Mouse (Mus musculus) lung, embryonic 14.5 days (tissue): Measurements from ENCODE around the gene Psph. TPM values are rescaled to one million over a fixed set of nuclear protein-coding genes. Genes with fewer than 3 reads are reported as not detected.

Source experiments
- ATAC-seq: fragments of 200-750 bp; cut with Nextera tagmentation; 2 replicates; pipeline ENCODE4 v1.8.0; 2017; ENCODE audit warnings: mild to moderate bottlenecking, moderate TSS enrichment, moderate library complexity; ENCODE audit not compliant: insufficient read depth
- DNase-seq: peaks from one replicate; pipeline ENCODE4 v3.0.0-alpha.2; 2015
- H3K27ac ChIP-seq: fragments of 300-500 bp; sonication (generic); 2 replicates; pipeline ENCODE4 v1.5.1; 2014; ENCODE audit warnings: low read depth, mild to moderate bottlenecking, moderate library complexity
- H3K27me3 ChIP-seq: fragments of 300-500 bp; sonication (generic); 2 replicates; pipeline ENCODE4 v1.6.1; 2014; ENCODE audit warnings: low read length, control low read depth; ENCODE audit not compliant: insufficient read depth
- H3K36me3 ChIP-seq: fragments of 300-500 bp; sonication (generic); 2 replicates; pipeline ENCODE4 v1.6.1; 2014; ENCODE audit warnings: control low read depth; ENCODE audit not compliant: insufficient read depth
- H3K4me1 ChIP-seq: fragments of 300-500 bp; sonication (generic); 2 replicates; pipeline ENCODE4 v1.6.1; 2014; ENCODE audit warnings: antibody characterized with exemption, control low read depth; ENCODE audit not compliant: insufficient read depth
- H3K4me2 ChIP-seq: fragments of 300-500 bp; sonication (generic); 2 replicates; pipeline ENCODE4 v1.6.1; 2014; ENCODE audit warnings: mild to moderate bottlenecking
- H3K4me3 ChIP-seq: fragments of 300-500 bp; sonication (generic); 2 replicates; pipeline ENCODE4 v1.5.1; 2014; ENCODE audit warnings: low read depth, low read length
- H3K9ac ChIP-seq: fragments of 300-500 bp; sonication (generic); 2 replicates; pipeline ENCODE4 v1.6.1; 2014
- H3K9me3 ChIP-seq: fragments of 300-500 bp; sonication (generic); 2 replicates; pipeline ENCODE4 v1.6.1; 2016; ENCODE audit warnings: low read depth, low read length, control low read depth
- CTCF ChIP-seq: IDR thresholded peaks from 2 replicates; pipeline ENCODE4 v1.5.1; 2016; ENCODE audit warnings: antibody characterized with exemption, low read depth
- WGBS: fragments of 180-500 bp; shearing (Covaris S2); extraction: QIAGEN DNeasy Blood & Tissue Kit; methylation state at CpG from one replicate; pipeline ENCODE4 v1.1.7; 2014; 5-methylcytosine and 5-hydroxymethylcytosine counted together
- polyA plus RNA-seq: library from polyadenylated mRNA; unstranded; fragments of >200 nt; fragmentation: Nextera tagmentation; extraction: Ambion mirVana; gene quantifications from 2 replicates; pipeline ENCODE4 v1.2.1, GENCODE M21; 2014

Psph gene
- polyA plus RNA-seq, 1 experiment from 2014 or later = 31.4 TPM

GRCm38 (mm10) chr5:129730344-129730743, 56.9 kb downstream of the Psph start:
- WGBS = 49% methylated on average over 11 of the region's 11 CpGs
- H3K36me3 ChIP-seq = peaks cover 2% of the 10 kb centered on the region; the same call in 1 of the 2 replicates
- ATAC-seq (no peak), DNase-seq (peak; percentile 23)
- no peak overlapping the region for H3K9ac ChIP-seq
- no peaks in the 10 kb centered on the region for H3K27me3 ChIP-seq
- no peaks in the 10 kb centered on the region for H3K9me3 ChIP-seq
- no peak for TF ChIP-seq CTCF
- peak overlapping the region; percentile 48; the same call in 1 of the 2 replicates for H3K27ac ChIP-seq
- H3K4me1 ChIP-seq = peaks cover 16% of the 10 kb centered on the region
- 0 out of 2 replicates have a peak overlapping the region, but pooled peaks have one; percentile 1 for H3K4me2 ChIP-seq
- H3K4me3 ChIP-seq = no peak overlapping the region

- 15% methylated on average over 11 of the region's 11 CpGs for WGBS
- H3K27ac ChIP-seq = peak overlapping the region; percentile 48; the same call in 1 of the 2 replicates
Measured at GRCm38 (mm10) chr5:129729286-129729685, 58.0 kb downstream of the Psph start.

GRCm38 (mm10) chr5:129726784-129727183, 60.5 kb downstream of the Psph start:
- ATAC-seq (no peak), DNase-seq (no peak)
- H3K4me3 ChIP-seq = no peak overlapping the region
- H3K9ac ChIP-seq = no peak overlapping the region
- H3K9me3 ChIP-seq = no peaks in the 10 kb centered on the region
- no peak for TF ChIP-seq CTCF
- no peak overlapping the region for H3K27ac ChIP-seq
- no peaks in the 10 kb centered on the region for H3K27me3 ChIP-seq
- H3K4me1 ChIP-seq = peaks cover 16% of the 10 kb centered on the region
- H3K36me3 ChIP-seq = no peaks in the 10 kb centered on the region
- H3K4me2 ChIP-seq = no peak overlapping the region
- WGBS = 72% methylated on average over 3 of the region's 3 CpGs

More at GRCm38 (mm10) chr5:129729286-129729685, 58.0 kb downstream of the Psph start:
- peak overlapping the region; percentile 23; the same call in 1 of the 2 replicates for H3K9ac ChIP-seq
- H3K27me3 ChIP-seq = no peaks in the 10 kb centered on the region
- H3K4me3 ChIP-seq = no peak overlapping the region
- no peaks in the 10 kb centered on the region for H3K9me3 ChIP-seq
- TF ChIP-seq CTCF = no peak
- peak overlapping the region; percentile 40 for H3K4me2 ChIP-seq
- DNase-seq (peak; percentile 47), ATAC-seq (no peak)
- H3K4me1 ChIP-seq = peaks cover 16% of the 10 kb centered on the region
- no peaks in the 10 kb centered on the region for H3K36me3 ChIP-seq

- no peak for ATAC-seq
- H3K9me3 ChIP-seq = no peaks in the 10 kb centered on the region
- WGBS = 12% methylated on average over 7 of the region's 7 CpGs
- peak overlapping the region; percentile 71 for H3K4me2 ChIP-seq
- H3K36me3 ChIP-seq = no peaks in the 10 kb centered on the region
- peaks cover 16% of the 10 kb centered on the region for H3K4me1 ChIP-seq
- peak overlapping the region; percentile 92 for H3K9ac ChIP-seq
- no peak for DNase-seq
- H3K27ac ChIP-seq = peak overlapping the region; percentile 98
- H3K27me3 ChIP-seq = no peaks in the 10 kb centered on the region
- H3K4me3 ChIP-seq = peak overlapping the region; percentile 85
- no peak for TF ChIP-seq CTCF
Measured at GRCm38 (mm10) chr5:129725774-129726392, 61.4 kb downstream of the Psph start.

- peak; percentile 97 for TF ChIP-seq CTCF
- peak within 1 kb of the TSS; percentile 85 for H3K4me3 ChIP-seq
- under 1% methylated on average over 79 of the region's 93 CpGs for WGBS
Measured at GRCm38 (mm10) chr5:129724834-129725773, 62.1 kb downstream of the Psph start, which contains the start of gene Nipsnap2. Nipsnap2 (plus strand) TSS chr5:129725063.

GRCm38 (mm10) chr5:129724268-129724667, 63.0 kb downstream of the Psph start:
- peak overlapping the region; percentile 92 for H3K9ac ChIP-seq
- peaks cover 8% of the 10 kb centered on the region for H3K4me1 ChIP-seq
- TF ChIP-seq CTCF = no peak
- H3K4me2 ChIP-seq = peak overlapping the region; percentile 71
- DNase-seq = no peak
- WGBS = 46% methylated on average over 4 of the region's 4 CpGs
- H3K9me3 ChIP-seq = no peaks in the 10 kb centered on the region
- peaks cover 3% of the 10 kb centered on the region; the same call in 1 of the 2 replicates for H3K36me3 ChIP-seq
- peak overlapping the region; percentile 85 for H3K4me3 ChIP-seq
- peak; percentile 6; the same call in 1 of the 2 replicates for ATAC-seq
- no peaks in the 10 kb centered on the region for H3K27me3 ChIP-seq
- H3K27ac ChIP-seq = peak overlapping the region; percentile 98; the same call in 1 of the 2 replicates

More at GRCm38 (mm10) chr5:129724834-129725773, 62.1 kb downstream of the Psph start, which contains the start of gene Nipsnap2:
- H3K27me3 ChIP-seq = no peaks in the 10 kb centered on the region
- peak within 1 kb of the TSS; percentile 92 for H3K9ac ChIP-seq
- peaks cover 16% of the 10 kb centered on the region for H3K4me1 ChIP-seq
- DNase-seq (peak; percentile 92), ATAC-seq (peak; percentile 94)
- peak within 1 kb of the TSS; percentile 98 for H3K27ac ChIP-seq
- peak within 1 kb of the TSS; percentile 71 for H3K4me2 ChIP-seq
- no peaks in the 10 kb centered on the region for H3K36me3 ChIP-seq
- H3K9me3 ChIP-seq = no peaks in the 10 kb centered on the region
